Mouse (Mus musculus) lung, embryonic 14.5 days (tissue): ENCODE measurements around the gene Ccdc28b. TPM values are rescaled to one million over a fixed set of nuclear protein-coding genes. Genes with fewer than 3 reads are reported as not detected.

ENCODE experiments used
- ATAC-seq: fragments of 200-750 bp; cut with Nextera tagmentation; 2 replicates; pipeline ENCODE4 v1.8.0; 2017; ENCODE audit warnings: mild to moderate bottlenecking, moderate TSS enrichment, moderate library complexity; ENCODE audit not compliant: insufficient read depth
- DNase-seq: peaks from one replicate; pipeline ENCODE4 v3.0.0-alpha.2; 2015
- H3K27ac ChIP-seq: fragments of 300-500 bp; sonication (generic); 2 replicates; pipeline ENCODE4 v1.5.1; 2014; ENCODE audit warnings: low read depth, mild to moderate bottlenecking, moderate library complexity
- H3K27me3 ChIP-seq: fragments of 300-500 bp; sonication (generic); 2 replicates; pipeline ENCODE4 v1.6.1; 2014; ENCODE audit warnings: low read length, control low read depth; ENCODE audit not compliant: insufficient read depth
- H3K36me3 ChIP-seq: fragments of 300-500 bp; sonication (generic); 2 replicates; pipeline ENCODE4 v1.6.1; 2014; ENCODE audit warnings: control low read depth; ENCODE audit not compliant: insufficient read depth
- H3K4me1 ChIP-seq: fragments of 300-500 bp; sonication (generic); 2 replicates; pipeline ENCODE4 v1.6.1; 2014; ENCODE audit warnings: antibody characterized with exemption, control low read depth; ENCODE audit not compliant: insufficient read depth
- H3K4me2 ChIP-seq: fragments of 300-500 bp; sonication (generic); 2 replicates; pipeline ENCODE4 v1.6.1; 2014; ENCODE audit warnings: mild to moderate bottlenecking
- H3K4me3 ChIP-seq: fragments of 300-500 bp; sonication (generic); 2 replicates; pipeline ENCODE4 v1.5.1; 2014; ENCODE audit warnings: low read depth, low read length
- H3K9ac ChIP-seq: fragments of 300-500 bp; sonication (generic); 2 replicates; pipeline ENCODE4 v1.6.1; 2014
- H3K9me3 ChIP-seq: fragments of 300-500 bp; sonication (generic); 2 replicates; pipeline ENCODE4 v1.6.1; 2016; ENCODE audit warnings: low read depth, low read length, control low read depth
- CTCF ChIP-seq: IDR thresholded peaks from 2 replicates; pipeline ENCODE4 v1.5.1; 2016; ENCODE audit warnings: antibody characterized with exemption, low read depth
- WGBS: fragments of 180-500 bp; shearing (Covaris S2); extraction: QIAGEN DNeasy Blood & Tissue Kit; methylation state at CpG from one replicate; pipeline ENCODE4 v1.1.7; 2014; 5-methylcytosine and 5-hydroxymethylcytosine counted together
- polyA plus RNA-seq: library from polyadenylated mRNA; unstranded; fragments of >200 nt; fragmentation: Nextera tagmentation; extraction: Ambion mirVana; gene quantifications from 2 replicates; pipeline ENCODE4 v1.2.1, GENCODE M21; 2014

The Ccdc28b gene
- polyA plus RNA-seq, 1 experiment from 2014 or later, result 46.3 TPM

DNA sequence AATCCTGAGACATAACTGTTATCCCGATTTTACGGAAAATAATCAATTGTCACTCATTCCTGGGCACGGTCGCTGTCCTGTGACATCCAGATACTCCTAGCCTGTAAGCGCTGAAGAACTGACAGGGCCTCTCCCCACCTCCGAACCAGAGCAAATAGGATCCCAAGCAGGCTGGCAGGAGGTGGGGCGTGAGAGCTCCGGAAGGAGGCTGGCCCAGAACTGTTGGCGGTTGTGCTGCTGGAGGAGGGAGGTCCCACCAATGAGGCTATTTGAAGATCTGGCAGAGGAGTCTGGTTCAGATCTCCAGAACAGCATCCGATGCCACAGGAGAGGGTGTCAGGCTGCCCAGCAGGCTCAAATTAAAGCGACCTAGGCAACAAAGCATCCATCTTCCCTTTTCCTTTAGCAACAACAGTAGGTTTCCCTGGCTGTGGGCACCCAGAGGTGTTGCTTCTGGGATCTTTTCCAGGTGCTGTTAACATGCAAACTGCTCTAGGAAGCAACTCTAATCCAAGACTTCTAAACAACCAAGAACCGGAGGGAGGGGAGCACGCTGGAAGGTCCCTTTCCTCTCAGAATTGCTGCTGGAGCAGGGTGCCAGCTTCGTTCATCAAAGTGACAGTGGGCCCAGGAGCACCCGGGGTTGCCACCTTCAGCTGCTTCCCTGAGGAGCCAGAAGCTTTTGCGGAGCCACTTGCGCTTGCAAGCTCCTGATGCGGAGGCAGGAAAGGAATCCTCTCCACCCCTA, 708 bp upstream of the Ccdc28b start:
- Histone ChIP-seq H3K27ac (peak overlapping the region; percentile 83), H3K36me3 (peaks cover 40% of the 10 kb centered on the region), H3K27me3 (no peaks in the 10 kb centered on the region), H3K9me3 (no peaks in the 10 kb centered on the region), H3K9ac (peak overlapping the region; percentile 68), H3K4me2 (peak overlapping the region; percentile 65), H3K4me1 (peaks cover 13% of the 10 kb centered on the region; the same call in 1 of the 2 replicates), H3K4me3 (peak overlapping the region; percentile 52)
- ATAC-seq (peak; percentile 94), DNase-seq (peak; percentile 94)
- WGBS, result under 1% methylated on average over 18 of the region's 18 CpGs
- TF ChIP-seq CTCF, result no peak

DNA sequence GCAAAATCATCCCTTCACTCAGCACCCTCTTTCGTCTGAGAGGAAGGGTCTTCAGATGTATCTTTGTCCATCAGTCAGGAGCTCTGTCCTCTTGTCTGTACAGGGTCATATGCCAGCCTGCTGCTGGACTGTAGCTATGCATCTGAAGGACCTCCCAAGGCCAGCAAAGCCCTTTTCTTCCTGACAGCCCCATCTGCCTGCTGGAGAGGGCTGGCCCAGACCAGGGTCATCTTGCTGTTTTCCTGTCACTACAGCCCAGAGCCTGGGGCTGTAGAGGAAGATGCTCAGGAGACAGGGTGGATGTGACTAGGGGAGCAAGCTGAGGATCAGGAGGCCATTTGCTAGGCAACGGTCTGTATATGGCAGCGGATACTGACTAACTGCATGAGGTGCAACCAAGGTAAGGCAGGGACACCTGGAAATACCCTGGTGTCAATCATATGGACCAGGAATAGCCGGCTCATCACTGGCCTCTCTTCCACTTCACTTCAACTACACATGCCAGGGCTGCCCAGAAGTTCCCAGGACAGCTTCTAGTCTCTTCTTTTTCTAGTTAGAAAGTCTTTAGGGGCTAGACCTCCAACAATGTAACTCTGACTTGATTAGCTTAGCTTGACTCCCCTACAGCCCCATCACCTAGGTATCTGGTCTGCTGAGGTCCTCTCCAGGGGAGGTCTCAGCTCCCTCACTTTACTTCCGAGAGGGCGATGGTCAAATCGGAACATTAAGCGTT, 778 bp downstream of the Ccdc28b start:
- Histone ChIP-seq H3K27me3 (no peaks in the 10 kb centered on the region), H3K4me2 (peak overlapping the region; percentile 65), H3K4me1 (peaks cover 18% of the 10 kb centered on the region; the same call in 1 of the 2 replicates), H3K4me3 (peak overlapping the region; percentile 52), H3K9me3 (no peaks in the 10 kb centered on the region), H3K27ac (peak overlapping the region; percentile 83), H3K36me3 (peaks cover 25% of the 10 kb centered on the region), H3K9ac (peak overlapping the region; percentile 68)
- WGBS, result 15% methylated on average over 8 of the region's 8 CpGs
- no peak for TF ChIP-seq CTCF
- ATAC-seq (no peak), DNase-seq (no peak)

DNA sequence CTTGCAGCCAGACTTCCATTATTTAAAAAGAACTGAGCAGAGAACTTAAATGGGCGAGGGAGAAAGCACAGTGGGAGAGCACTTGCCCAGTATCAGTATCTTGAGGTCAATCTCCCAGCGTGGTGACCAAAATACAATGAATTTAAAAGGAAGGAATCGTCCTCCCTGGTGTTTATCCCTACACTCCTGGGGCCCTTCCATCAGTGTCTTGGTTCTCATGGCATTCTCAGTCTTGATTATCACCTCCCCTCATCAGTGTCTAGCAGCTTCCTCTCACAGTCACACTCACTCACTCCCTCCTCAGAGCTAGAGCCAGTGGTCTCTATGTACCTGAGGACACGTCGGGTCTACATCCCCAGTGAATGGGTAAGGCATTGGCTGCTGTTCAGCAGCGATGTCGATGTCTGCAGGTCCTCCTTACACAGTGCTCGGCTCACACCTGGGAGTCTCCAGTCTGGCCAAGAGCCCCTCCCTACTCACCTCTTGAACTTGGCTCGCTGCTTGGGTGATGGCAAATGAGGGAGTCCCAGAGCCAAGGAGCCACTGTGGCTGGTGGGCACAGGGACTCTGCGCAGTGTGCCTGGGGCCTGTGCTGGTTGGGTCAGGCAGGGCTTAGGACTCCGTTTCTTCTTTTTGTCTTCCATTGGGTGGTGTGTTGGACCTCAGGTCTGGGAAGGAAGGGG, 1.5 kb downstream of the Ccdc28b start:
- Histone ChIP-seq H3K4me3 (peak overlapping the region; percentile 52; the same call in 1 of the 2 replicates), H3K4me1 (peaks cover 18% of the 10 kb centered on the region; the same call in 1 of the 2 replicates), H3K9ac (peak overlapping the region; percentile 68), H3K36me3 (peaks cover 19% of the 10 kb centered on the region), H3K27ac (no peak overlapping the region), H3K27me3 (no peaks in the 10 kb centered on the region), H3K4me2 (peak overlapping the region; percentile 65), H3K9me3 (no peaks in the 10 kb centered on the region)
- TF ChIP-seq CTCF, result no peak
- 76% methylated on average over 11 of the region's 11 CpGs for WGBS
- DNase-seq (no peak), ATAC-seq (no peak)

DNA sequence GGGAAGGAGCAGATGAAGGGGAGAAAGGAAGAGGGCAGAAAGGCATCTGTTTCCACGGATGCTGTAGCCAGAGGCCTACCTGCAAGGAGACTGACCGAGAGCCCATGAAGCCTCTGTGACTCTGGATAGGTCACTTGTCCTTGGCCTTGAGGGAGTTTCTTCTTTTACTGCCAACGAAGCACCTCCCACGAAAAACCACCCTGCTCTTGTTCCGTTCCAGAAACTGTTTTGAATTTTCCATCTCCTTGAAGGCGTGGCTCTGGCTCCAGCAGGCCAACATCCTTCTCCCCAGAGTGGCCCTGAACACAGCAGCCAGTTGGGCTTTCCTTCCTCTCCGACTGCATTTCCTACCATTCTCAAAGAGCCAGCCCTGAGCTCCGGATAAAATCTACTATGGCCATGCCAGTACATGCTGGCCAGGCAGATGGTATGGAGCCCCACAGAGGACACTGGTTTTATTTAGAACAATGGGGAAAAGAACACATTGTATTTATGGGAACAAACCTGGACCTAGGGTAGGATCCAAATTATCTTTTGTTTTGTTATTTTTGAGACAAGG, 2.4 kb downstream of the Ccdc28b start:
- Histone ChIP-seq H3K4me3 (no peak overlapping the region), H3K27me3 (no peaks in the 10 kb centered on the region), H3K4me1 (peaks cover 18% of the 10 kb centered on the region; the same call in 1 of the 2 replicates), H3K36me3 (peaks cover 19% of the 10 kb centered on the region), H3K27ac (no peak overlapping the region), H3K9ac (no peak overlapping the region), H3K9me3 (no peaks in the 10 kb centered on the region), H3K4me2 (no peak overlapping the region)
- TF ChIP-seq CTCF, result no peak
- ATAC-seq, result no peak
- DNase-seq, result peak; percentile 21
- WGBS, result 79% methylated on average over 8 of the region's 8 CpGs

DNA sequence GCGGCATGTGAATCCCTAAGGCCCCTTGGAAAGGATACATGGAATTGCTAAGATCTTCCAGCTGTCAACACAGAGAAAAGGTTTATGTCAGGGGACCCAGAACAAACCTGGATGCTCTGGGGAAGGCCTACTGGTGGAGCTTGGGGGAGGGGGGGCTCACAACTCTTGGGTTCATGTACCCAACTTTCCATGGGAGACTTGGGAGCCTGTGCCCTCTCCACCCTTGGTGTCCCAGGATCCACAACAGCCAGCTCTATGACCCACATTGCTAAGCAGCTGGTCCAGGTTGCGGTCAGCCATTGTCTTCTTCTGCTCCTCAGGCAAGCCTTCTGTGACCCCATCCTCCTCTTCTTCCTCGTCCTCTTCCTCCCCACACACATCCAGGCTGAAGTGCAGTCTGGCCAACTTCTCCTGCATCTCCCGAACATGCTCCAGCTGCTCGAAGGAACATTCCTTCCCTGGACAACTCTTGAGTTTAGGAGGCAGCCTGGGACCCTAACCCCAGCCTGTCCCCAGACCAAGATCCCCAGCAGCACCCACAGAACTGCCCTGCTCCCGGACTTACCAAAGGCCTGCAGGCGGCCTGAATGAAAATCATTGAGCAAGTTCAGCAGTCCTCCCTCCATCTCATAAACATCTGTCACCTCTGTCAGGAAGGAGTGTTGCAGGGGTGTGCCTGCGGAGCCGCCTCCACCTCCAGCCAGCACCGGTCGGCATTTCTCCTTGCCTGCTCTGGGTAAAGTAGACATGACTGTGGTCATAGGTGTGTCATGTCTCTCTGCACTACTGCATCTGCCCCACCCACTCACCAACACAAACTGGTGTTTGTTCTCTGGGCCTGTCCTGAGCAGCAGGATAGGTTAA, 3.1 kb downstream of the Ccdc28b start:
- H3K9me3 ChIP-seq, result no peaks in the 10 kb centered on the region
- ATAC-seq (no peak), DNase-seq (no peak)
- no peaks in the 10 kb centered on the region for H3K27me3 ChIP-seq
- no peak overlapping the region for H3K9ac ChIP-seq
- H3K27ac ChIP-seq, result no peak overlapping the region
- peaks cover 18% of the 10 kb centered on the region; the same call in 1 of the 2 replicates for H3K4me1 ChIP-seq
- TF ChIP-seq CTCF, result no peak
- peaks cover 18% of the 10 kb centered on the region for H3K36me3 ChIP-seq
- no peak overlapping the region for H3K4me3 ChIP-seq
- 80% methylated on average over 11 of the region's 11 CpGs for WGBS
- no peak overlapping the region for H3K4me2 ChIP-seq
